Mouse (Mus musculus) spleen, adult 2 months (tissue): ENCODE results near the gene Bcl3. TPM values are rescaled to one million over a fixed set of nuclear protein-coding genes. Genes with fewer than 3 reads are reported as not detected.

Experiments used
- DNase-seq, 2 experiments: peaks; one replicate each; pipeline versions ENCODE4 v3.0.0 to v3.0.0-alpha.2; 2012 to 2021; ENCODE audit warnings: low spot score in 2 of 2, low read depth in 1 of 2
- H3K27ac ChIP-seq: fragments of 200-500 bp; 2 replicates; pipeline ENCODE4 v1.5.1; 2012; ENCODE audit warnings: low read length, inconsistent platforms; ENCODE audit not compliant: insufficient read depth
- H3K27me3 ChIP-seq: fragments of 200-500 bp; 2 replicates; pipeline ENCODE4 v1.6.1; 2012; ENCODE audit warnings: mild to moderate bottlenecking, moderate library complexity, low read length, inconsistent platforms; ENCODE audit not compliant: control insufficient read depth, insufficient read depth
- H3K36me3 ChIP-seq: fragments of 200-500 bp; 2 replicates; pipeline ENCODE4 v1.6.1; 2012; ENCODE audit warnings: mild to moderate bottlenecking, low read length, inconsistent platforms; ENCODE audit not compliant: control insufficient read depth, insufficient read depth
- H3K4me1 ChIP-seq: fragments of 200-500 bp; 2 replicates; pipeline ENCODE4 v1.6.1; 2011; ENCODE audit warnings: inconsistent platforms; ENCODE audit not compliant: control insufficient read depth, insufficient read depth, insufficient read length
- H3K4me3 ChIP-seq: fragments of 200-500 bp; 2 replicates; pipeline ENCODE4 v1.5.1; 2011; ENCODE audit warnings: mild to moderate bottlenecking, inconsistent platforms; ENCODE audit not compliant: insufficient read depth, insufficient read length; ENCODE audit errors: extremely low read depth
- CTCF ChIP-seq: fragments of 200-500 bp; IDR thresholded peaks from 2 replicates; pipeline ENCODE4 v1.5.1; 2011; ENCODE audit warnings: mild to moderate bottlenecking, inconsistent platforms; ENCODE audit not compliant: insufficient read depth, insufficient read length, insufficient replicate concordance; ENCODE audit errors: extremely low read depth
- POLR2A ChIP-seq: fragments of 200-500 bp; IDR thresholded peaks from 2 replicates; pipeline ENCODE4 v1.6.1; 2011; ENCODE audit warnings: low read depth, low read length, inconsistent platforms
- WGBS: fragments of 180-500 bp; shearing (Covaris S2); methylation state at CpG from one replicate; pipeline ENCODE4 v1.1.7; 2018; 5-methylcytosine and 5-hydroxymethylcytosine counted together
- polyA plus RNA-seq: library from polyadenylated mRNA; depleted of rRNA; stranded (reverse); fragments of >200 nt; gene quantifications from 2 replicates; pipeline ENCODE4 v1.2.3, GENCODE M21; 2012

Bcl3 gene
- polyA plus RNA-seq, 1 experiment: 102 TPM

DNA sequence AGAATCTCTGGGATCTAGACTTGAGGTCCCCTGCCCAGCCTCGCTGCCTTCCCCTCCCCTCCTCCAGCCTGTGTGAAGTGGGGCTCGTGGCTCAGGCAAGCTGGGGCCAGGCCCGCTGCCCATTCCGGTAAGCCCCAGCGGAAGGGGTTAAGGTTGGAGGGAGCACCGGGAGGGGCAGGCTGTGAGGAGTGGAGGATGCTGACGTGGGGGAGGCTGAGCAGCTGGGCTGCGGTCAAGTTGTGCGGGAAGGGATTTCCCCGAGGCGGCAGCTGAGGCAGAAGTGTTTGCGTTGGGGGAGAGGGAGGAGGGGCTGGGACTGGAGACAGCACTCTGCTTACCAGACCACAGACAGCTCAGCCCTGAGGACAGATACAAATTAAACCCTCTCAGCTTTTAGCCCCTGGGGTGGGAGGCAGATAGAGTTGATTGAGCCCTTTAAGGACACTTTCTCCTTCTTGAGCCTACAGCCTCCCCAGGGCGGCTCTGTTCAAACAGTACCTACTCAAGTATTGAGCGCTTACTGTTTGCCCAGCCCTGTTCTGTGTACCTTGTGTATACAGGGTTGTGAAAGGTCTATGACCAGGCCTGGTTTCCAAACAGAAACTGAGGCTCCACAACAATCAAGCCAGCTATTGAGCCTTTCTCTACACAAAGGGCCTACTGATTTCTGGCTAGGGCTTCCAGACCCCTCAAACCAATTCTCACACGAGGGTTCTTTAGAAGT lies 5.0 kb downstream of the Bcl3 start:
- 8% methylated on average over 15 of the region's 15 CpGs for WGBS
- no peaks in the 10 kb centered on the region for H3K27me3 ChIP-seq
- peak; percentile 90 to 95 for DNase-seq
- TF ChIP-seq POLR2A: peak; percentile 20; the same call in 1 of the 2 replicates
- no peak for TF ChIP-seq CTCF
- H3K27ac ChIP-seq: peak overlapping the region; percentile 91
- H3K36me3 ChIP-seq: 0 out of 2 replicates have a peak, but pooled peaks cover 2% of the 10 kb centered on the region
- peaks cover 52% of the 10 kb centered on the region for H3K4me1 ChIP-seq
- peak overlapping the region; percentile 60; the same call in 1 of the 2 replicates for H3K4me3 ChIP-seq

DNA sequence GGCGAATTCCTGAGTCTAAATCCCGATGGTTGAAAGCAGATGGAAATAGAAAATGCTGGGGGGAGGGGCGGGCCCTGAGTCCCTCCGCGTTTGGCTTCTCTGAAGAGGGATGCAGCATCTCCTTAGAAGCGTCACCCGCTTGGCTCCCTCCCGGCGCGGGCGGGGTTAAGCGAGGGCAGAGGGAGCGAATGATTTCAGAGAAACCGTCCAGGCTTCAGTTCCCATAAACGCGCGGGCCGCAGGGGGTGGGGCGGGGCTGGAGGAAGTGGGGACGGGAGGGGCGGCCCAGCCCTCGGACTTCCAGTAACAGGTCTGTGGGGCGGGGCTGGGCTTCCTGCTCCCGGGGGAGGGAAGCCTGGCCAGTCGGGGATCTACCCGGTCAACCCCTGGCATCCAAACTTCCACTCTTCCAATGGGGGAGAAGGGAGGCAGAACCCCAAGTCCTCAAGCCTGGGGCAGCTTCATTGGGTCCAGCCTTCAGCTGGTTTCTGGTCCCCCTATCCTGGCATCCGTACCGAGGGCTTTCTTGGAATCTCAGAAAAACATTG lies 6.3 kb downstream of the Bcl3 start:
- H3K27me3 ChIP-seq: no peaks in the 10 kb centered on the region
- DNase-seq: peak; percentile 63 to 93
- H3K27ac ChIP-seq: peak overlapping the region; percentile 91
- no peak for TF ChIP-seq CTCF
- TF ChIP-seq POLR2A: no peak
- under 1% methylated on average over 27 of the region's 28 CpGs for WGBS
- H3K4me3 ChIP-seq: peak overlapping the region; percentile 60
- peaks cover 7% of the 10 kb centered on the region; the same call in 1 of the 2 replicates for H3K36me3 ChIP-seq
- peaks cover 48% of the 10 kb centered on the region for H3K4me1 ChIP-seq

DNA sequence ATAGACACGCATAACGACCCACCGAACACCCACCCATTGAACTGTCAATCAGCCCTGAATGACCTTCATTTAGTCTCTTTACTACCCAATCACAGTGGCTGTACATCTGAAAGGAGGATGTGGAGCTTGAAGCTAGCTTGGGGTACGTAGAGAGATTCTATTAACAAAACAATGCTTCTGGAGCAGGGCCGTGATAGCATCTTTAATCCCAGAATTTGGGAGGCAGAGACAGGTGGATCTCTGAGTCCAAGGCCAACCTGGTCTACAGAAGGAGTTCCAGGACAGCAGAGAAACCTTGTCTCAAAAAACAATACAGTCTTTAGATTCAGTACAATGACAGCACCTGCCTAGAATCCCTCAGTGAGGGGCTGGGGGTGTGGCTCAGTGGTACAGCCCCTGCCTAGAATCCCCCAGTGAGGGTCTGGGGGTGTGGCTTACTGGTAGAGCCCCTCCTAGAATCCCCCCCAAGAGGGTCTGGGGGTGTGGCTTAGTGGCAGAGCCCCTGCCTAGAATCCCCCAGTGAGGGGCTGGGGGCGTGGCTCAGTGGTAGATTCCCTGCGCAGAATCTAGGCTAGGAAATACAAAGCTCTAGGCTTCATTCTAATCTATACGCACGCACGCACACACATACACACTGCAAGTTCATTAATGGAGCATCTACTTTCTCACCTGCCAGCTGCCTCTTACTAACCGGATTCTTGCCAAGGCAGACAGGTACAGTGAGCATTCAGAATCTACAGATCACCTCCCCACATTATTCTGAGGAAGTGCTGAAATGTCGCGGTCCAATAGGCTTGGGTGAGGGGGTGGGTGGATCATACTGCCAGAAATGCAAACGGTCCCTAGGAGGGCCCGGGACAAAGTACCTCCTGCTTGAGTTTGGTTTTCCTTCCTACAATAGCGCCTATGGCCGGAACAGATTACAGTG lies 7.0 kb downstream of the Bcl3 start:
- peak in 1 of 2 experiments; percentile 46 for DNase-seq
- WGBS: 31% methylated on average over 17 of the region's 17 CpGs
- Histone ChIP-seq H3K36me3 (peaks cover 13% of the 10 kb centered on the region), H3K4me3 (peak overlapping the region; percentile 60), H3K27me3 (no peaks in the 10 kb centered on the region), H3K4me1 (peaks cover 48% of the 10 kb centered on the region), H3K27ac (peak overlapping the region; percentile 90)
- TF ChIP-seq CTCF: no peak
- TF ChIP-seq POLR2A: no peak

DNA sequence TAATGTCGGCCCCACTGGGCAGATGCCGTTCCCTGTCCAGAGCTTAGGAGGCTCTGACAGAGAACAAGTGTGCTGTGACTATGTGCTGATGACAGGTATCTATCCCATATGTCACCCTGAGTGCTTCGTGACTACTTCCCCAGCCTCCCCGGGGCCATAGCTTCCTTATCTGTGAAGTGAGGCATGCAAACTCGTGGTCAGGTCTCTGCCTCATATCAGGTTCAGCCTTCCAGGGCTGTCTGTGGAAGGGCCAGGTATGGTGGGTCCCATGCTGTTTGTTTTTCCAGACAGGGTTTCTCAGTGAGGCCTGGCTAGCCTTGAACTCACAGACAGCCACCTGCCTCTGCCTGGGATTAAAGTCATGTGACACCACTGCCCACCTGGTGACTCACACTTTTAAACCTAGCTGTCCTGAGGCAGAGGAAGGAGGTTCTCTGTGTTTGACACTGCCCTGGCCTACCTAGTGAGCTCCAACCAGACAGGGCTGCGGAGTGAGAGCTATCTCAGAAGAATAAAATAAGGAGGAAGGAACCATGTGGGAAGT lies 8.9 kb downstream of the Bcl3 start:
- no peak for DNase-seq
- H3K4me3 ChIP-seq: no peak overlapping the region
- TF ChIP-seq POLR2A: no peak
- TF ChIP-seq CTCF: no peak
- peaks cover 27% of the 10 kb centered on the region for H3K36me3 ChIP-seq
- H3K27ac ChIP-seq: peak overlapping the region; percentile 7; the same call in 1 of the 2 replicates
- 53% methylated on average over 6 of the region's 6 CpGs for WGBS
- peaks cover 35% of the 10 kb centered on the region for H3K4me1 ChIP-seq
- H3K27me3 ChIP-seq: no peaks in the 10 kb centered on the region

DNA sequence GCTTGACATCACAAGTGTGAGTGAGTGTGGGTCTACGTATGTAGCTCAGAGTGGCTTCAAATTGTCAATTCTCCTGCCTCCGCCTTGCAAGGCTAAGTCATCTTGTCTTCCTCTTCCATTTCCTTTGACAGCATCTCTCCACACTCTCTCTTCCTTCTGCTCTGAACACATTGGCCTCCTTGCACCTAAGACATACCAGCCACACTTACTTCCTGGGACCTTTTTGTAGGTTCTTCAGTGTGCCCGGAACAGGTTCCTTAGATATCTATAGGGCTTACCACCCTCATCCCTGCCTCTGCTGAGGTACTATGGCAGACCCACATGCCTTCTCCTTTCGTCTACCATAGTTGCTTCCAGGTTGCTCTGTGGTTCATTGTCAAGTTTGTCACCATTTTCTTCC lies 9.4 kb downstream of the Bcl3 start:
- Histone ChIP-seq H3K36me3 (peaks cover 30% of the 10 kb centered on the region), H3K4me1 (peaks cover 30% of the 10 kb centered on the region), H3K27ac (no peak overlapping the region), H3K27me3 (no peaks in the 10 kb centered on the region), H3K4me3 (no peak overlapping the region)
- WGBS: 83% methylated on average over 4 of the region's 4 CpGs
- DNase-seq: no peak
- no peak for TF ChIP-seq CTCF
- TF ChIP-seq POLR2A: no peak

DNA sequence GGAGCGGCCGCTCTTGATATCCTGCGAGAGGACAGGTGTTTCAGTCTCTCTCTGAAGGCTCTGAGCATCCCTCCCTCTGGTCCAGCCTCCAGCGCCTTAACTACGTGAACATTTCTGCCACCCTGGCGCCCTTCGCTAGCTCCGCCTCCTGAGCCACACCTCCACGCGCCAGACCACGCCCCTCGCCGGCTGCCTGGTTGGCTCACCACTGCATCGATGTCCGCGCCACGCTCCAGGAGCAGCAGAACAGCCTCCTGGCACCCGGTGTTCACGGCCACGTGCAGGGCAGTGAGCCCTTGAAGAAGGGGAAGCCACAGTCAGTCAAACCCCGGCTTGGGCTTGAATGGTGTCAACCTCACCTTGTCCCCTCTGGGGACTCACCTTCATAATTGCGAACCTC lies 11.5 kb downstream of the Bcl3 start:
- TF ChIP-seq POLR2A: no peak
- no peak for TF ChIP-seq CTCF
- DNase-seq: peak in 1 of 2 experiments; percentile 60
- Histone ChIP-seq H3K27ac (no peak overlapping the region), H3K4me1 (peaks cover 26% of the 10 kb centered on the region), H3K27me3 (no peaks in the 10 kb centered on the region), H3K4me3 (no peak overlapping the region), H3K36me3 (peaks cover 30% of the 10 kb centered on the region)
- 71% methylated on average over 22 of the region's 22 CpGs for WGBS
